Mouse (Mus musculus): ENCODE data around the gene 9230112D13Rik. TPM values are rescaled to one million over a fixed set of nuclear protein-coding genes. Genes with fewer than 3 reads are reported as not detected.

Gene 9230112D13Rik
- polyA plus RNA-seq, 1 experiment, result 0.08 TPM

GRCm38 (mm10) chr14:34499664-34500063 lies 22.9 kb downstream of the 9230112D13Rik start:
- no peak for DNase-seq (ENCODE audit: low spot score)

GRCm38 (mm10) chr14:34497346-34497745 lies 25.3 kb downstream of the 9230112D13Rik start:
- no peak for DNase-seq (ENCODE audit: low spot score)

- no peak for DNase-seq (ENCODE audit: low spot score)
These were observed 28.9 kb downstream of the 9230112D13Rik start for GRCm38 (mm10) chr14:34493682-34494081.

GRCm38 (mm10) chr14:34492688-34493087 lies 29.9 kb downstream of the 9230112D13Rik start:
- DNase-seq (ENCODE audit: low spot score), result no peak

- DNase-seq (ENCODE audit: low spot score), result no peak
These were observed 31.6 kb downstream of the 9230112D13Rik start for GRCm38 (mm10) chr14:34490965-34491364.

- no peak for DNase-seq (ENCODE audit: low spot score)
These were observed 32.7 kb downstream of the 9230112D13Rik start for GRCm38 (mm10) chr14:34489928-34490327.

- DNase-seq (ENCODE audit: low spot score), result no peak
These were observed 36.4 kb downstream of the 9230112D13Rik start for GRCm38 (mm10) chr14:34486169-34486568.

GRCm38 (mm10) chr14:34483469-34484341 lies 38.9 kb downstream of the 9230112D13Rik start:
- no peak for DNase-seq (ENCODE audit: low spot score)

- no peak for DNase-seq (ENCODE audit: low spot score)
These were observed 51.0 kb downstream of the 9230112D13Rik start for GRCm38 (mm10) chr14:34471591-34471990.

GRCm38 (mm10) chr14:34466291-34466690 lies 56.3 kb downstream of the 9230112D13Rik start:
- no peak for DNase-seq (ENCODE audit: low spot score)

Other genes with a start within 250 kb of the 9230112D13Rik start
- gene Shld2, start 212.3 kb downstream of the 9230112D13Rik start, polyA plus RNA-seq (2012; rRNA removed), result 3.9 and 5.0 TPM in 2 replicates
- gene Glud1, start 212.1 kb downstream of the 9230112D13Rik start, polyA plus RNA-seq (2012; rRNA removed), result 115 and 123 TPM in 2 replicates
- 714 and 1,004 TPM in 2 replicates for gene Fam25c, start 167.4 kb downstream of the 9230112D13Rik start, polyA plus RNA-seq (2012; rRNA removed)
- gene Sncg, start 148.0 kb downstream of the 9230112D13Rik start, polyA plus RNA-seq (2012; rRNA removed), result 35.6 and 50.1 TPM in 2 replicates
- gene Mmrn2, start 147.3 kb downstream of the 9230112D13Rik start, polyA plus RNA-seq (2012; rRNA removed), result 8.0 and 14.0 TPM in 2 replicates
- 47.7 and 56.2 TPM in 2 replicates for gene Bmpr1a, start 19.5 kb downstream of the 9230112D13Rik start, polyA plus RNA-seq (2012; rRNA removed)
- 43.3 and 50.5 TPM in 2 replicates for gene Ldb3, start 65.9 kb upstream of the 9230112D13Rik start, polyA plus RNA-seq (2012; rRNA removed)
- gene Opn4, start 77.3 kb upstream of the 9230112D13Rik start, polyA plus RNA-seq (2012; rRNA removed), result not detected in 2 replicates
- gene Wapl, start 151.1 kb upstream of the 9230112D13Rik start, polyA plus RNA-seq (2012; rRNA removed), result 27.8 and 28.7 TPM in 2 replicates

Measured in urinary bladder, adult 2 months (tissue).